Mouse (Mus musculus) heart, embryonic 14.5 days (tissue): ENCODE data around the gene Zfp282. TPM values are rescaled to one million over a fixed set of nuclear protein-coding genes. Genes with fewer than 3 reads are reported as not detected.

ENCODE experiments used
- ATAC-seq: fragments of 200-750 bp; cut with Nextera tagmentation; 2 replicates; pipeline ENCODE4 v1.8.0; 2017; ENCODE audit warnings: low read depth, moderate TSS enrichment; ENCODE audit not compliant: insufficient number of reproducible peaks, insufficient read depth, low FRiP score
- H3K27ac ChIP-seq, 2 experiments: fragments of 200-500 bp in 1 of 2; fragments of 300-500 bp in 1 of 2; sonication (generic) in 1 of 2; replicated peaks in 1 of 2; 2 replicates each; pipeline ENCODE4 v1.5.1; 2012 to 2014; ENCODE audit warnings: low read depth in 2 of 2, low read length in 2 of 2, control low read depth in 1 of 2, mild to moderate bottlenecking in 1 of 2, mixed read lengths in 1 of 2; ENCODE audit not compliant: control insufficient read depth in 1 of 2, insufficient read depth in 1 of 2
- H3K27me3 ChIP-seq: fragments of 300-500 bp; sonication (generic); 2 replicates; pipeline ENCODE4 v1.6.1; 2014; ENCODE audit warnings: mild to moderate bottlenecking, low read length, control low read depth; ENCODE audit not compliant: control insufficient read depth, insufficient read depth
- H3K36me3 ChIP-seq: fragments of 300-500 bp; sonication (generic); 2 replicates; pipeline ENCODE4 v1.6.1; 2014; ENCODE audit warnings: mild to moderate bottlenecking, control low read depth, low read length, mixed read lengths; ENCODE audit not compliant: control insufficient read depth, insufficient read depth
- H3K4me1 ChIP-seq, 2 experiments: fragments of 200-500 bp in 1 of 2; fragments of 300-500 bp in 1 of 2; sonication (generic) in 1 of 2; 2 replicates each; pipeline ENCODE4 v1.6.1; 2012 to 2014; ENCODE audit warnings: low read length in 2 of 2, control low read depth in 1 of 2, mixed read lengths in 1 of 2; ENCODE audit not compliant: control insufficient read depth in 2 of 2, insufficient read depth in 2 of 2
- H3K4me2 ChIP-seq: fragments of 300-500 bp; sonication (generic); 2 replicates; pipeline ENCODE4 v1.6.1; 2014; ENCODE audit warnings: mild to moderate bottlenecking, low read length
- H3K4me3 ChIP-seq, 2 experiments: fragments of 200-500 bp in 1 of 2; fragments of 300-500 bp in 1 of 2; sonication (generic) in 1 of 2; 2 replicates each; pipeline ENCODE4 v1.5.1; 2012 to 2014; ENCODE audit warnings: low read length in 2 of 2, mild to moderate bottlenecking in 2 of 2, control low read depth in 1 of 2, low read depth in 1 of 2, moderate library complexity in 1 of 2; ENCODE audit not compliant: control insufficient read depth in 1 of 2, insufficient read depth in 1 of 2
- H3K9ac ChIP-seq: fragments of 300-500 bp; sonication (generic); 2 replicates; pipeline ENCODE4 v1.6.1; 2014; ENCODE audit warnings: mild to moderate bottlenecking, low read length
- H3K9me3 ChIP-seq: fragments of 300-500 bp; sonication (generic); 2 replicates; pipeline ENCODE4 v1.6.1; 2016; ENCODE audit warnings: low read length, control low read depth; ENCODE audit not compliant: control insufficient read depth
- WGBS: fragments of 180-500 bp; shearing (Covaris S2); extraction: QIAGEN DNeasy Blood & Tissue Kit; methylation state at CpG from one replicate; pipeline ENCODE4 v1.1.7; 2014; 5-methylcytosine and 5-hydroxymethylcytosine counted together
- polyA plus RNA-seq: library from polyadenylated mRNA; unstranded; fragments of >200 nt; fragmentation: Nextera tagmentation; extraction: Ambion mirVana; gene quantifications from 2 replicates; pipeline ENCODE4 v1.2.1, GENCODE M21; 2014

Zfp282 gene
- polyA plus RNA-seq, 1 experiment from 2014 or later = 6.0 TPM

DNA sequence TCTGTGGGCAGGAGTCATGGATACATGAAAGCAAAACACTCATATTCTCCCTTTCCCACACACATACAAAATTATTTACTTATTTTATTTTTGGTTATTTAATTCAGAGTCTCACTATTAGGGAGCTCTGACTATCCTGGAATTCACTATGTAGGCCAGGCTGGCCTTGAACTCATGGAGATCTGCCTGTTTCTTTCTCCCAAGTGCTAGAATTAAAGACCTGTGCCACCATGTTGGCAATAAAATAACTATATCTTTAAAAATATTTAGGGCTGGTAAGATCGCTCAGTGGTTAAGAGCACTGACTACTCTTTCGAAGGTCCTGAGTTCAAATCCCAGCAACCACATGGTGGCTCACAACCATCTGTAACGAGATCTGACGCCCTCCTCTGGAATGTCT is 70.4 kb downstream of the Zfp282 start:
- peaks cover 7 to 8% of the 10 kb centered on the region in 2 experiments; a peak in 2 of 4 replicates for H3K4me1 ChIP-seq
- H3K27me3 ChIP-seq = peaks cover 16% of the 10 kb centered on the region
- H3K4me3 ChIP-seq = no peak overlapping the region
- WGBS = 90% methylated on average over 4 of the region's 4 CpGs
- no peak overlapping the region for H3K27ac ChIP-seq
- no peaks in the 10 kb centered on the region for H3K9me3 ChIP-seq
- no peak for ATAC-seq
- no peak overlapping the region for H3K4me2 ChIP-seq
- no peak overlapping the region for H3K9ac ChIP-seq
- H3K36me3 ChIP-seq = no peaks in the 10 kb centered on the region

DNA sequence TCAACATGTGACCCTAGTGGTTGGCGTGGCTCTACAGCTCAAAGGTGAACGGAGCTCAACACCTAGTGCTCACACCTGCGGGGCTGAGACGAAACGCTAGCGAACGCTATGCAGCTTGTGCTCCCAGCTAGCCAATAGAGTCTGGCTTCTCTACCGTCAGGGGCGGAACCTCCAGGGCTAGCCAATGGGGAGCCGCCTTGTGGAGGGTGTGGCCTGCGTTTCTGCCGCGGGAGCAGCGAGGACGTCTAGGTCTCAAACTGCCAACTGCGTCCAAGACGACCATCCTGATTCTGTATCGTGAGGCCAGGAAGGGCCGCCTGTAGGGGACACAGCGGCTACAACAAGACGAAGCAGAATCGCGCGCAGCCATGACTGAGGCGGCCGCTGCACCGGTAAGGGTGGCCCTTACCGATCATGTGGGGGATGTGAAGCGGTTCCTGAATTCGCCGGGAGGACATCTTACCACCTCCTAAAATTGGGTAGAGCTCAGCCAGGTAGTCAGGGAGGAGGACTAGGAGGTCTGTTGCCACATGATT is 76.3 kb downstream of the Zfp282 start, which contains the start of gene Zfp956:
TSS of gene Zfp956 (plus strand) at position 200 of the 536 bp plus-strand sequence.
- under 1% methylated on average over 31 of the region's 31 CpGs for WGBS
- peaks cover 15% of the 10 kb centered on the region for H3K27me3 ChIP-seq

DNA sequence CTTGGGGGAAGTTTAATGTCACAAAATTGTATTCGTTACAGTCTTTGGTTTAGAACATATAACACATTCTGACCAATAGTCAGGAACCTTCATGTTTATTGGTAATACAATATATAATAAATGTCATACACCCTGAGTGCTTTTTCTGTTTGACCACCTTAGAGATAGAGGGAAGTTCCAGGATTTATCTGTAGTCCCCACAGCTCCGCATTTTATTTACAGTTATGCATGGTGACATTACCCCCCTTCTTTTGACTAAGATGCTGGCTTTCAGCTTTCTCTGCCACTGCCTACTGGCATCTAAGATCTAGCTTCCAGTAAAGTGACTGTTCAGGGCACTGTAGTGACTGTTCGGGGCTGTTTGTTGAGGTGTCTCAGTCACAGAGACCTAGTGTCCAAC is 77.4 kb downstream of the Zfp282 start:
- ATAC-seq = no peak
- no peak overlapping the region for H3K27ac ChIP-seq
- H3K27me3 ChIP-seq = peaks cover 15% of the 10 kb centered on the region
- H3K4me2 ChIP-seq = peak overlapping the region; percentile 85; the same call in 1 of the 2 replicates
- 91% methylated on average over 3 of the region's 3 CpGs for WGBS
- no peak overlapping the region for H3K9ac ChIP-seq
- H3K4me1 ChIP-seq = no peaks in the 10 kb centered on the region
- no peaks in the 10 kb centered on the region for H3K9me3 ChIP-seq
- no peaks in the 10 kb centered on the region for H3K36me3 ChIP-seq
- H3K4me3 ChIP-seq = no peak overlapping the region; a peak in 1 of 4 replicates

More for the DNA sequence above, 76.3 kb downstream of the Zfp282 start, which contains the start of gene Zfp956:
- Histone ChIP-seq H3K4me1 (no peaks in the 10 kb centered on the region), H3K9me3 (no peaks in the 10 kb centered on the region), H3K9ac (peak within 1 kb of the TSS; percentile 72), H3K36me3 (no peaks in the 10 kb centered on the region), H3K27ac (no peak within 1 kb of the TSS), H3K4me3 (peak within 1 kb of the TSS; percentile 57 to 86), H3K4me2 (peak within 1 kb of the TSS; percentile 85)
- ATAC-seq = peak; percentile 96

DNA sequence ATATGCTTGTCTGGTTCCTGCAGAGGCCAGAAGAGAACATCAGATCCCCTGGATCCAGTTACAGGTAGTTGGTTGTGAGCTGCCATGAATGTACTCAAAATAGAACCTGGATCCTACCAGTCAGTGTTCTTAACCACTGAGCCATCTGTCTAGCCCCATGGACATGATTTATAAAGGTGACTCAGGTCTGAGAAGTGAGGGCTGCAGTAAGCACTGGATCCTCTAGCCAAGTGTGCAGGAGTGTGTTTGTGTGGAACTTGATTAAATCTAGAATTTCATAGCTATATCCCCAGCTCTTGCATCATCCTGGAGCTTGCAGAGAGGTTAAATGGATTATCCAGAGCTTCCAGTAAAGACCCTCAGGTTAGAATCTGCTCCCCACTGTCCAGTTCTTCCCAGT is 80.8 kb downstream of the Zfp282 start:
- Histone ChIP-seq H3K4me1 (no peaks in the 10 kb centered on the region), H3K27me3 (peaks cover 17% of the 10 kb centered on the region; the same call in 1 of the 2 replicates), H3K4me3 (no peak overlapping the region), H3K9ac (no peak overlapping the region), H3K36me3 (peaks cover 2% of the 10 kb centered on the region; the same call in 1 of the 2 replicates), H3K4me2 (no peak overlapping the region), H3K9me3 (no peaks in the 10 kb centered on the region), H3K27ac (no peak overlapping the region)
- no peak for ATAC-seq

Other genes starting within 250 kb of the Zfp282 start
- 149 TPM in 2 replicates for gene Pdia4, start 63.8 kb upstream of the Zfp282 start, polyA plus RNA-seq
- gene Zfp786, start 46.3 kb upstream of the Zfp282 start, polyA plus RNA-seq = 1.0 and 1.4 TPM in 2 replicates
- gene Zfp398, start 41.5 kb upstream of the Zfp282 start, polyA plus RNA-seq = 3.9 and 4.7 TPM in 2 replicates
- gene Zfp212, start 43.3 kb downstream of the Zfp282 start, polyA plus RNA-seq = 7.1 and 7.2 TPM in 2 replicates
- gene Zfp956, start 76.2 kb downstream of the Zfp282 start, polyA plus RNA-seq = 2.1 and 3.0 TPM in 2 replicates
- 3.0 and 3.1 TPM in 2 replicates for gene Zfp777, start 171.7 kb downstream of the Zfp282 start, polyA plus RNA-seq
- 11.2 and 11.9 TPM in 2 replicates for gene Zfp746, start 209.4 kb downstream of the Zfp282 start, polyA plus RNA-seq